Mouse (Mus musculus): ENCODE data around the gene Isg20l2. TPM values are rescaled to one million over a fixed set of nuclear protein-coding genes. Genes with fewer than 3 reads are reported as not detected.

The Isg20l2 gene
- polyA plus RNA-seq, 1 experiment from 2014 or later = 21.0 TPM

DNA sequence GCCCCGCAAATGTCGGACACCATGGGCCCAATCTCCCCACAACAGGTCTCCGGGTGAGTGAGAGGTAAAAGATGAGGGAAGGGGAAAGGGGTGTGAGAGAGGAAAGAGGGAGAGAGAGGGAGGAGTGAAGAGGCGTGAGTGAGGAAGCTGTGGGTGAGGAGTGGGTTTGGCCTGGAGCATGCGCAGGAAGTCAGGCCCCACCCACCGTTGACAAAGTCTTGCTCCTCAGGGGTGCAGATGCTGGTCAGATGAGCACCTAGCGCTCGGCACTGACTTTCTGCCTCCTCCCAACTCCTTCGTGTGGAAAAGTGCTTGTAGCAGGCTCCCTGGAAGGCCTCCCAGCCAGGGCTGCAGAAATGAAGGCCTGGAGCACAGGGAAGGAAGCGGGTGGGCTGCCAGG, 59.8 kb downstream of the Isg20l2 start:
- WGBS (ENCODE audit: insufficient replicate concordance) = 18% methylated on average over 10 of the region's 10 CpGs
- Histone ChIP-seq H3K36me3 (replicated peaks) (no peaks in the 10 kb centered on the region), H3K4me2 (no peak overlapping the region), H3K27ac (replicated peaks) (no peak overlapping the region), H3K9me3 (replicated peaks) (no peaks in the 10 kb centered on the region), H3K9ac (no peak overlapping the region), H3K4me3 (replicated peaks) (no peak overlapping the region), H3K4me1 (replicated peaks) (peaks cover 33% of the 10 kb centered on the region), H3K27me3 (peaks cover 95% of the 10 kb centered on the region)
- no peak for ATAC-seq (ENCODE audit: insufficient read depth)

Other genes starting within 250 kb of the Isg20l2 start
- gene Lrrc71, start 181.7 kb upstream of the Isg20l2 start, polyA plus RNA-seq (2015; fragmentation: Nextera tagmentation; extraction: Ambion mirVana) = 0.15 and 0.18 TPM in 2 replicates
- 0.20 and 0.26 TPM in 2 replicates for gene Ntrk1, start 135.2 kb upstream of the Isg20l2 start, polyA plus RNA-seq (2015; fragmentation: Nextera tagmentation; extraction: Ambion mirVana)
- 0.01 TPM in 1 of 2 replicates, not detected in the other for gene Insrr, start 133.4 kb upstream of the Isg20l2 start, polyA plus RNA-seq (2015; fragmentation: Nextera tagmentation; extraction: Ambion mirVana)
- 5.7 and 6.5 TPM in 2 replicates for gene Pear1, start 106.0 kb upstream of the Isg20l2 start, polyA plus RNA-seq (2015; fragmentation: Nextera tagmentation; extraction: Ambion mirVana)
- gene Sh2d2a, start 83.6 kb upstream of the Isg20l2 start, polyA plus RNA-seq (2015; fragmentation: Nextera tagmentation; extraction: Ambion mirVana) = 0.18 TPM in 2 replicates
- gene Prcc, start 44.7 kb upstream of the Isg20l2 start, polyA plus RNA-seq (2015; fragmentation: Nextera tagmentation; extraction: Ambion mirVana) = 6.5 TPM in 2 replicates
- gene Hdgf, start 24.0 kb upstream of the Isg20l2 start, polyA plus RNA-seq (2015; fragmentation: Nextera tagmentation; extraction: Ambion mirVana) = 213 and 216 TPM in 2 replicates
- gene Mrpl24, start 10.8 kb upstream of the Isg20l2 start, polyA plus RNA-seq (2015; fragmentation: Nextera tagmentation; extraction: Ambion mirVana) = 30.7 and 33.5 TPM in 2 replicates
- gene Rrnad1, start 403 bp downstream of the Isg20l2 start, polyA plus RNA-seq (2015; fragmentation: Nextera tagmentation; extraction: Ambion mirVana) = 5.6 and 6.3 TPM in 2 replicates
- 0.31 and 0.75 TPM in 2 replicates for gene Crabp2, start 18.4 kb downstream of the Isg20l2 start, polyA plus RNA-seq (2015; fragmentation: Nextera tagmentation; extraction: Ambion mirVana)
- 2.2 and 2.3 TPM in 2 replicates for gene Nes, start 40.8 kb downstream of the Isg20l2 start, polyA plus RNA-seq (2015; fragmentation: Nextera tagmentation; extraction: Ambion mirVana)
- gene Bcan, start 69.9 kb downstream of the Isg20l2 start, polyA plus RNA-seq (2015; fragmentation: Nextera tagmentation; extraction: Ambion mirVana) = 0.10 TPM in 1 of 2 replicates, not detected in the other
- not detected in 2 replicates for gene Hapln2, start 97.3 kb downstream of the Isg20l2 start, polyA plus RNA-seq (2015; fragmentation: Nextera tagmentation; extraction: Ambion mirVana)
- gene Gpatch4, start 112.8 kb downstream of the Isg20l2 start, polyA plus RNA-seq (2015; fragmentation: Nextera tagmentation; extraction: Ambion mirVana) = 14.3 and 18.1 TPM in 2 replicates
- gene Naxe, start 128.2 kb downstream of the Isg20l2 start, polyA plus RNA-seq (2015; fragmentation: Nextera tagmentation; extraction: Ambion mirVana) = 75.0 and 81.5 TPM in 2 replicates
- not detected in 2 replicates for gene Ttc24, start 148.0 kb downstream of the Isg20l2 start, polyA plus RNA-seq (2015; fragmentation: Nextera tagmentation; extraction: Ambion mirVana)
- 7.3 and 8.0 TPM in 2 replicates for gene Iqgap3, start 151.7 kb downstream of the Isg20l2 start, polyA plus RNA-seq (2015; fragmentation: Nextera tagmentation; extraction: Ambion mirVana)
- gene Mef2d, start 212.1 kb downstream of the Isg20l2 start, polyA plus RNA-seq (2015; fragmentation: Nextera tagmentation; extraction: Ambion mirVana) = 6.8 and 7.1 TPM in 2 replicates

Data from liver, embryonic 15.5 days (tissue).